16 mouse cellular contexts compared by ENCODE assay signal in genomic region chr5:8357677-8358076, GRCm38 (mm10). TPM values are rescaled to one million over a fixed set of nuclear protein-coding genes. Genes with fewer than 3 reads are reported as not detected.
DNase-seq lines count a peak whose midpoint lies in the region; ATAC-seq and TF ChIP-seq lines count a peak whose summit lies in the region.
"Had no signal": no experiment of that assay in that cellular context is flagged by ENCODE, and none has a peak within 500 bp of the region (broad histone marks: within the 10 kb centered on the region; RNA-seq: fewer than 3 reads in every experiment).

No protein-coding gene starts in this region.

- H3K9ac ChIP-seq in heart, embryonic 16.5 days (ENCODE audit: low read length), result peak overlapping the region; percentile 43; the same call in 1 of the 2 replicates
- H3K9ac ChIP-seq in lung, postnatal 0 days (replicated peaks; ENCODE audit: low read depth), result no peak overlapping the region
- H3K9ac ChIP-seq in hindbrain, embryonic 16.5 days (ENCODE audit: low read depth, low read length), result no peak overlapping the region
- H3K9ac ChIP-seq: forebrain, embryonic 15.5 days; limb, embryonic 13.5 days; liver, embryonic 14.5 days had no signal

- H3K4me1 ChIP-seq in heart, embryonic 16.5 days (ENCODE audit: control insufficient read depth, insufficient read depth, low read length), result peaks cover 19% of the 10 kb centered on the region
- no peaks in the 10 kb centered on the region for H3K4me1 ChIP-seq in lung, postnatal 0 days (ENCODE audit: insufficient read depth, low read depth, low read length)
- H3K4me1 ChIP-seq in hindbrain, embryonic 16.5 days (ENCODE audit: control insufficient read depth, insufficient read depth, low read depth, low read length), result peaks cover 7% of the 10 kb centered on the region

- no peaks in the 10 kb centered on the region for H3K36me3 ChIP-seq in heart, embryonic 16.5 days (ENCODE audit: control insufficient read depth, insufficient read depth)
- H3K36me3 ChIP-seq in lung, postnatal 0 days (ENCODE audit: insufficient read depth, low read length), result no peaks in the 10 kb centered on the region
- no peaks in the 10 kb centered on the region for H3K36me3 ChIP-seq in hindbrain, embryonic 16.5 days (ENCODE audit: control insufficient read depth, insufficient read depth, low read length)

- peak overlapping the region; percentile 53 for H3K27ac ChIP-seq in gastrocnemius, adult 2 months
- H3K27ac ChIP-seq in heart, embryonic 16.5 days (ENCODE audit: low read length), result peak overlapping the region; percentile 77
- peak overlapping the region; percentile 47 for H3K27ac ChIP-seq in lung, postnatal 0 days (ENCODE audit: low read length)
- H3K27ac ChIP-seq in hindbrain, embryonic 16.5 days (ENCODE audit: low read depth, low read length), result peak overlapping the region; percentile 5; the same call in 1 of the 2 replicates
- H3K27ac ChIP-seq: forebrain, embryonic 15.5 days; limb, embryonic 13.5 days; liver, embryonic 14.5 days had no signal

- peak; percentile 50 for ATAC-seq in heart, embryonic 16.5 days (replicated peaks; ENCODE audit: extremely low read depth, insufficient read depth, low FRiP score)
- peak; percentile 61 for ATAC-seq in lung, postnatal 0 days
- ATAC-seq in hindbrain, embryonic 16.5 days, result no peak
- ATAC-seq: forebrain, embryonic 15.5 days had no signal

- WGBS in heart, embryonic 16.5 days, result 41% methylated on average over 8 of the region's 8 CpGs
- WGBS in lung, postnatal 0 days, result 61% methylated on average over 8 of the region's 8 CpGs
- WGBS in hindbrain, embryonic 16.5 days, result 67% methylated on average over 8 of the region's 8 CpGs

- H3K4me2 ChIP-seq in heart, embryonic 16.5 days (ENCODE audit: low read depth, low read length), result peak overlapping the region; percentile 27
- no peak overlapping the region for H3K4me2 ChIP-seq in lung, postnatal 0 days (replicated peaks; ENCODE audit: low read depth, low read length)
- no peak overlapping the region for H3K4me2 ChIP-seq in hindbrain, embryonic 16.5 days (ENCODE audit: low read length)
- H3K4me2 ChIP-seq: forebrain, embryonic 15.5 days; limb, embryonic 13.5 days had no signal

- no peak for TF ChIP-seq CTCF in gastrocnemius, adult 2 months (IDR thresholded peaks at IDR 0.05)
- no peak for TF ChIP-seq CTCF in lung, postnatal 0 days (IDR thresholded peaks at IDR 0.05)

- H3K9me3 ChIP-seq in heart, embryonic 16.5 days (replicated peaks; ENCODE audit: control insufficient read depth, low read length), result no peaks in the 10 kb centered on the region
- no peaks in the 10 kb centered on the region for H3K9me3 ChIP-seq in lung, postnatal 0 days (ENCODE audit: low read length)
- no peaks in the 10 kb centered on the region for H3K9me3 ChIP-seq in hindbrain, embryonic 16.5 days (ENCODE audit: control insufficient read depth, low read length)
- H3K9me3 ChIP-seq: forebrain, embryonic 15.5 days; limb, embryonic 13.5 days had no signal

- H3K27me3 ChIP-seq in heart, embryonic 16.5 days (ENCODE audit: control insufficient read depth, insufficient read depth, low read length), result no peaks in the 10 kb centered on the region
- H3K27me3 ChIP-seq in lung, postnatal 0 days (replicated peaks; ENCODE audit: insufficient read depth, low read length), result no peaks in the 10 kb centered on the region
- H3K27me3 ChIP-seq in hindbrain, embryonic 16.5 days (replicated peaks; ENCODE audit: control insufficient read depth, insufficient read depth, low read length), result no peaks in the 10 kb centered on the region
- H3K27me3 ChIP-seq: forebrain, embryonic 15.5 days; limb, embryonic 13.5 days had no signal

- H3K4me3 ChIP-seq in gastrocnemius, adult 2 months, result no peak overlapping the region
- no peak overlapping the region for H3K4me3 ChIP-seq in heart, embryonic 16.5 days (ENCODE audit: low read length)
- no peak overlapping the region for H3K4me3 ChIP-seq in lung, postnatal 0 days (ENCODE audit: low read depth, low read length)
- H3K4me3 ChIP-seq in hindbrain, embryonic 16.5 days (ENCODE audit: low read length), result no peak overlapping the region
- H3K4me3 ChIP-seq: erythroblast, embryonic 14.5 days; forebrain, embryonic 15.5 days; limb, embryonic 13.5 days had no signal

- intact Hi-C loops in gastrocnemius, adult 2 months (cut with DNase I), result no loop called here
- intact Hi-C loops in gastrocnemius, postnatal 36 days (cut with DNase I), result no loop called here

- no peak for TF ChIP-seq EP300 in lung, postnatal 0 days (IDR thresholded peaks at IDR 0.05)

- no peak for DNase-seq in gastrocnemius, adult 2 months
- DNase-seq in gastrocnemius, postnatal 36 days, result no peak
- DNase-seq in heart, adult 18-20 months, result no peak
- DNase-seq in lung, postnatal 0 days (ENCODE audit: low spot score), result no peak
- DNase-seq in lung, postnatal 36 days, result no peak
- DNase-seq in urinary bladder, adult 2 months (ENCODE audit: low spot score), result no peak
- DNase-seq: cerebellum, adult 11-12 months; cerebellum, postnatal 25 days; spleen, adult 18-20 months; thymus, adult 2 months had no signal

RNA-seq across cellular contexts. Expression of gene Adam22, which starts 10.3 kb away (rescaled TPM):
- total RNA-seq in gastrocnemius, adult 2 months (2021), result 1 to 10 TPM; 1.6 to 2.8 TPM
- 1 to 10 TPM; 1.6 to 2.0 TPM for total RNA-seq in gastrocnemius, postnatal 36 days (2021)
- 7.4 and 7.8 TPM in 2 replicates for polyA plus RNA-seq in heart, embryonic 16.5 days (2015; fragmentation: Nextera tagmentation; extraction: Ambion mirVana)
- total RNA-seq in heart, adult 18-20 months (2021), result 1 to 10 TPM; 5.1 to 5.7 TPM
- 2.6 and 3.0 TPM in 2 replicates for polyA plus RNA-seq in lung, postnatal 0 days (2015; fragmentation: Nextera tagmentation; extraction: Ambion mirVana)
- polyA plus RNA-seq in hindbrain, embryonic 16.5 days (2015; fragmentation: Nextera tagmentation; extraction: Ambion mirVana), result 44.8 and 46.1 TPM in 2 replicates
- polyA plus RNA-seq in urinary bladder, adult 2 months (2012; rRNA removed), result 7.6 and 8.6 TPM in 2 replicates
- polyA plus RNA-seq: erythroblast, embryonic 14.5 days had no signal

Comparison
In these comparisons a context has a peak if more than half of its experiments do, and no peak if none do; other contexts are left out.
1. H3K27ac ChIP-seq: peak in every context shown above with its lines; median percentile 77 in heart, embryonic 16.5 days; 53 in gastrocnemius, adult 2 months; 47 in lung, postnatal 0 days; 5 in hindbrain, embryonic 16.5 days.